Mouse (Mus musculus): ENCODE measurements at regions not wholly inside any gene's neighbourhood (a gene's known extent, or its start where the extent isn't known, plus 50 kb on each side); places are given as distances from the start of the nearest gene placed in this dataset.

DNA sequence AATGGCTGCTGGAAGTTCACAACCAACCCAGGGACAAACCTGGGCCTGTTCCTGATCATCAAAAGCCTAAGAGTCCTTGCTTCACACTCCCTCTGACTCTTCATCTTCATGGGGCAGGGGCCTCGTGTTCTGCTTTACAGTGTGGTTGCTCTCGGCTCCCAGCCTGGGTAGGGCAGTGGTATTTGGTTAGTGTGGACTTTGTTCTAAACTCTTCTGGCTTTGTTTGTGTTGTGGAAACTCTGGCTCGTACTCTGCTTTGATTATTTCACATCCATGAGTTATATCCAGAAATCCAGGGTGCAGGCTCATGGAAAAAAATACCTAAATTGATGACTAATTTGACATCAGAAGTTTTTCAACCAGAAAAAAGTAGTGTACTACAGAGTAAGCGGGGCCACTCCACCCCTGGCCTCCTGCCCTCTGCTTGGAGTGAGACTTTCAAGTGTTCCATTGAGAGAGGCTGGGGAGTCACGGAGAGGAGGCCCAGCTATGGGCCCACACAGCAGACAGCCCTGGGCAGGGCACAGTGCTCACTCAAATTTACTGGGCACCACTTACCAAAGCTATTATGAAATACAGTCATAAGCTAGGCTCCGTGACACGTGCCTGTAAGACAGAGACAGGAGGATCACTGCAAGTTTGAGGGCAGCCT lies 325.4 kb upstream of the Ddhd1 start:
- H3K9ac ChIP-seq, result no peak overlapping the region
- H3K27ac ChIP-seq (ENCODE audit: low read depth), result 0 out of 2 replicates have a peak overlapping the region, but pooled peaks have one; percentile 12
- no peaks in the 10 kb centered on the region for H3K27me3 ChIP-seq (ENCODE audit: insufficient read depth, low read length)
- 52% methylated on average over 7 of the region's 7 CpGs for WGBS
- no peak overlapping the region for H3K4me3 ChIP-seq (ENCODE audit: low read depth, low read length)
- peak; percentile 33; the same call in 1 of the 2 replicates for ATAC-seq (ENCODE audit: insufficient read depth)
- TF ChIP-seq CTCF (IDR thresholded peaks at IDR 0.05; ENCODE audit: low read depth), result no peak
- no peaks in the 10 kb centered on the region for H3K36me3 ChIP-seq (ENCODE audit: insufficient read depth)
- DNase-seq, result peak; percentile 8
- no peak overlapping the region for H3K4me2 ChIP-seq
- H3K9me3 ChIP-seq (ENCODE audit: low read depth, low read length), result no peaks in the 10 kb centered on the region
- H3K4me1 ChIP-seq (ENCODE audit: insufficient read depth), result peaks cover 11% of the 10 kb centered on the region; the same call in 1 of the 2 replicates

DNA sequence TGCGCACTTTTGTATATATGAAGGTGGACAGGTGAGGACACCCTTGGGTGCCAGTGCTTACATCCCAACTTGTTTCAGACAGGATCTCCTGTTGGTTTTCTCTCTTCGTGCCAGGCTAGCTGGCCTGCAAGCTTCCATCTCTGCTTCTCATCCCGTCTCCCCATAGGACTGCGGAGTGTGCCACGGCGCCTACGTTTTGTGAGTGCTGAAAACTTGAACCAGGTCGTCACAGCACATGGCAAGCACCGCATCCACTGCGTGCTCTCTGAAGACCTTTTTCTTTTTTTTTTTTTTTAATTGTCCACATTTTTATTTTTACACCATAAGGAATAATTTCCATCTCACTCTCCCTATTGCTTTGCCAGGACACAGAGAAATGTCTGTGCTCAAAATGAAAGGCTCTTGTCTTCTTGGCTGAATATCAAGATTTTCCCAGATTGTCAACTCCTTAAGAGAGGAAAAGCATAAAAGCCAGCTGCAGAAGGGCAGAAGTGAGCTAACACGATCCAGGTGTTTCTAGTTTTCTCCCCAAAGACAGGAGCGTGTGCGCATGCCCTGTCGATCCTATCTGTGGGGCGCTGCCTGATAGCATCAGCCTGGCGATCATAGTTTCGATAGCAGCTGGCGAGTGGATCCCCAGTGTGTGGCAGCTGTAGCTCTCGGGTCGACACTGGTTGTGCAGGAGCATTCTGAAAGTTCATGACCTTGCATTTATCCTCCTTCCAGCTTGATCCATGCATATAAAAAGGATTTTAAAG lies 326.4 kb upstream of the Ddhd1 start:
- no peak overlapping the region for H3K9ac ChIP-seq
- no peak overlapping the region; the same call in 1 of the 2 replicates for H3K27ac ChIP-seq (ENCODE audit: low read depth)
- H3K4me3 ChIP-seq (ENCODE audit: low read depth, low read length), result no peak overlapping the region
- WGBS, result 39% methylated on average over 20 of the region's 20 CpGs
- DNase-seq, result peak; percentile 88
- peak overlapping the region; percentile 50 for H3K4me2 ChIP-seq
- peaks cover 11% of the 10 kb centered on the region; the same call in 1 of the 2 replicates for H3K4me1 ChIP-seq (ENCODE audit: insufficient read depth)
- ATAC-seq (ENCODE audit: insufficient read depth), result peak; percentile 86; the same call in 1 of the 2 replicates
- H3K36me3 ChIP-seq (ENCODE audit: insufficient read depth), result no peaks in the 10 kb centered on the region
- no peak for TF ChIP-seq CTCF (IDR thresholded peaks at IDR 0.05; ENCODE audit: low read depth)
- no peaks in the 10 kb centered on the region for H3K27me3 ChIP-seq (ENCODE audit: insufficient read depth, low read length)
- H3K9me3 ChIP-seq (ENCODE audit: low read depth, low read length), result no peaks in the 10 kb centered on the region

DNA sequence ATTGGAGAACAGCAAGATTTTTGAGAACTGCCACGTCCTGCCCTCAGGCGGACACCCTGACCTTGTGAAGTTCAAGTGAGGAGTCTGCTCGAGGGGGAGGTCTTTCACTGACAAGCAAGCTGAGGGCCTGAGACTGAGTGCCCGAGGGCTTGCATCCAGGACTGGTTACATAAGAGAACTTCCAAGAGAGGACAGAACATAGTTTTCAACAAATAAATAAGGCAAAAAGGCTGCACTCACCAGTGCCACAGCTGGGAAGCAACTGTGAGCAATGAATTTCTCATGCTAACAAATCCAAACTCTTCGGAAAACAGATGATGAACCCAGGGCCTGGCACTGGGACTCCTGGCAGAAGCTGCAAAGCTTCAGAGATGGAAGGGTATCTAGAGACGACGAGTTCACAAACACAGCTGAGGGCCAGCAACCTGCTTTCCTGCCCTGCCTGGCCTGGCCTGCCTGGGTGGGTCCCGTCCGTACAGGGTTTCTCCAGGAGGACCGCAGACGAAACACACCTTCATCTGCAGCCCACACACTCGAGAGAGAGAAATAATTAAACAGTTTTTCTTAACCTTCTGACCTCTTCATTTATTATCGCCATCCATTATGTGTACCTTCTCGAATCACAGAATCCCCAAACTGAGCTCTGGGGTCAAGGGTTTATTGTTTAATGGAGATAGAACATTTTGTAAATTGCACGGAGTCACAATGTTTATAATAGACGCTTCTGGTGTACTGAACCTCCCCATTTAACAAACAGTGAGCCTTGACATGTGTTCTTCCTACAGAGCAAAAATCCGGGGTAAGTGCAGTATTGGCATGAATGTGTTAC lies 334.3 kb upstream of the Ddhd1 start:
- Histone ChIP-seq H3K4me3 (ENCODE audit: low read depth, low read length) (no peak overlapping the region), H3K9me3 (ENCODE audit: low read depth, low read length) (no peaks in the 10 kb centered on the region), H3K36me3 (ENCODE audit: insufficient read depth) (no peaks in the 10 kb centered on the region), H3K9ac (no peak overlapping the region), H3K27ac (ENCODE audit: low read depth) (peak overlapping the region; percentile 48; the same call in 1 of the 2 replicates), H3K4me1 (ENCODE audit: insufficient read depth) (peaks cover 16% of the 10 kb centered on the region; the same call in 1 of the 2 replicates), H3K27me3 (ENCODE audit: insufficient read depth, low read length) (no peaks in the 10 kb centered on the region), H3K4me2 (no peak overlapping the region)
- no peak for TF ChIP-seq CTCF (IDR thresholded peaks at IDR 0.05; ENCODE audit: low read depth)
- ATAC-seq (ENCODE audit: insufficient read depth) (peak; percentile 38; the same call in 1 of the 2 replicates), DNase-seq (peak; percentile 55)
- 21% methylated on average over 17 of the region's 17 CpGs for WGBS

DNA sequence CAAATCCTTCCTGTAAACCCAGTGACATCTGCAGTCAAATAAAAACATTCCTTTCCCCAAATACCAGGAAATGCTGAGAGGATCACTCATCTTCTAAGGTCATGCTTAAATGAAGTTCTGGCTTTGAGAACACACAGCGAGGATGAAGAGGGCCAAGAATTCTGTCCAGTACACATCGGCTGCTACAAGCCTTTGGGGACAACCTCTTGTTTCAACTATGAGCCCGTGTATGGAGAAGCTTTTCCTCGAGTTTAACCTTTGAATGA lies 334.9 kb upstream of the Ddhd1 start:
- Histone ChIP-seq H3K4me1 (ENCODE audit: insufficient read depth) (peaks cover 16% of the 10 kb centered on the region; the same call in 1 of the 2 replicates), H3K9me3 (ENCODE audit: low read depth, low read length) (no peaks in the 10 kb centered on the region), H3K27me3 (ENCODE audit: insufficient read depth, low read length) (no peaks in the 10 kb centered on the region), H3K9ac (no peak overlapping the region), H3K4me3 (ENCODE audit: low read depth, low read length) (no peak overlapping the region), H3K36me3 (ENCODE audit: insufficient read depth) (no peaks in the 10 kb centered on the region), H3K4me2 (no peak overlapping the region), H3K27ac (ENCODE audit: low read depth) (0 out of 2 replicates have a peak overlapping the region, but pooled peaks have one; percentile 48)
- ATAC-seq (ENCODE audit: insufficient read depth), result no peak
- 17% methylated on average over 4 of the region's 4 CpGs for WGBS
- TF ChIP-seq CTCF (IDR thresholded peaks at IDR 0.05; ENCODE audit: low read depth), result no peak
- no peak for DNase-seq

DNA sequence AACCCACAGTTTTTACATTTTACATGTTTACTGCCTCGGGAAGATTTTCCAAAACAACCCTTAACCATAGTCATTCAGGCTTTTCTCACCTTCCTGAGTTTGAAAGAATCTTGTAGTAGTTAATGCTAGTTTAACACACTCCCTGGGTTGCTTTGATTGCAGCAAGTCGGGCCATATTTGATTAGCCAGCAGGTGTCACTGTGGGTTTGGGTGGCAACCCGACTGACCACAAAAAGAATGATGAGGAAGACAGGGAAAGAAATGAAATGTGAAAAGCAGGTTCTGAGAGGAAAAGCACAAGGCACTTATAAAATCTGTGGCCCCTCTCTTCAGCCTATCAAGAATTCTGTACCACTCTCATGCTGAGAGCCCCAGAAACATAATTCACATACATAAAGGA lies 335.7 kb upstream of the Ddhd1 start:
- Histone ChIP-seq H3K36me3 (ENCODE audit: insufficient read depth) (no peaks in the 10 kb centered on the region), H3K27ac (ENCODE audit: low read depth) (no peak overlapping the region; the same call in 1 of the 2 replicates), H3K9me3 (ENCODE audit: low read depth, low read length) (no peaks in the 10 kb centered on the region), H3K4me3 (ENCODE audit: low read depth, low read length) (no peak overlapping the region), H3K27me3 (ENCODE audit: insufficient read depth, low read length) (no peaks in the 10 kb centered on the region), H3K4me2 (no peak overlapping the region), H3K9ac (no peak overlapping the region), H3K4me1 (ENCODE audit: insufficient read depth) (peaks cover 16% of the 10 kb centered on the region; the same call in 1 of the 2 replicates)
- TF ChIP-seq CTCF (IDR thresholded peaks at IDR 0.05; ENCODE audit: low read depth), result peak; percentile 87
- ATAC-seq (ENCODE audit: insufficient read depth) (no peak), DNase-seq (peak; percentile 90)
- 3% methylated on average over 3 of the region's 3 CpGs for WGBS

DNA sequence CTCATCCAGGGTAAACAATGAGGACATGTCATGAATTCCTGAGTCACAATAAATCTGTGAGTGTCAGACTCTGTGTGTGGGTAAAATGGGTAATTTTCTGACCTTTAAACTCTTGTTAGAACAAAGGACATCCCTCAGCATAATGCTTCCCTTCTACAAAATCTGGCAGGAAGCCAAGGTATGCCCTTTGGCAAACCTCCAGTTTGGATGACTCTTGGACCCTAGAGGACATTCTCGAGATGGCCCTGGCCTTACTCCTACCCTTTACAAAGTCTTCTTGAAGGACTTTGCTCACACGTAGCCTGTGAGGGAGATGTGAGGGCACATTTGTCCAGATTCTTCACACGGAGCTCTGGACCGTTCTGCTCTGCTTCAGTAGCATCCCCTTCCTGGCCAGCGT lies 338.8 kb upstream of the Ddhd1 start:
- TF ChIP-seq CTCF (IDR thresholded peaks at IDR 0.05; ENCODE audit: low read depth), result peak; percentile 30
- Histone ChIP-seq H3K9me3 (ENCODE audit: low read depth, low read length) (no peaks in the 10 kb centered on the region), H3K36me3 (ENCODE audit: insufficient read depth) (no peaks in the 10 kb centered on the region), H3K4me3 (ENCODE audit: low read depth, low read length) (no peak overlapping the region), H3K27me3 (ENCODE audit: insufficient read depth, low read length) (no peaks in the 10 kb centered on the region), H3K4me1 (ENCODE audit: insufficient read depth) (peaks cover 13% of the 10 kb centered on the region; the same call in 1 of the 2 replicates), H3K27ac (ENCODE audit: low read depth) (no peak overlapping the region), H3K9ac (no peak overlapping the region), H3K4me2 (no peak overlapping the region)
- ATAC-seq (ENCODE audit: insufficient read depth) (peak; percentile 75), DNase-seq (peak; percentile 88)
- 18% methylated on average over 5 of the region's 5 CpGs for WGBS

All from lung, embryonic 14.5 days (tissue).